Mouse (Mus musculus) embryonic facial prominence, embryonic 14.5 days (tissue): ENCODE data around the gene Mospd3. TPM values are rescaled to one million over a fixed set of nuclear protein-coding genes. Genes with fewer than 3 reads are reported as not detected.

Source experiments
- ATAC-seq: fragments of 200-750 bp; cut with Nextera tagmentation; 2 replicates; pipeline ENCODE4 v1.8.0; 2017; ENCODE audit warnings: low read depth, moderate number of reproducible peaks, moderate TSS enrichment
- DNase-seq: peaks from one replicate; pipeline ENCODE4 v3.0.0-alpha.2; 2015; ENCODE audit warnings: low spot score
- H3K27ac ChIP-seq: fragments of 300-500 bp; sonication (generic); replicated peaks from 2 replicates; pipeline ENCODE4 v1.5.1; 2014; ENCODE audit warnings: low read depth, mild to moderate bottlenecking, low read length, moderate library complexity
- H3K27me3 ChIP-seq: fragments of 300-500 bp; sonication (generic); replicated peaks from 2 replicates; pipeline ENCODE4 v1.6.1; 2014; ENCODE audit warnings: low read length; ENCODE audit not compliant: control insufficient read depth, insufficient read depth
- H3K36me3 ChIP-seq: fragments of 300-500 bp; sonication (generic); 2 replicates; pipeline ENCODE4 v1.6.1; 2014; ENCODE audit warnings: low read length, mixed read lengths; ENCODE audit not compliant: control insufficient read depth, insufficient read depth
- H3K4me1 ChIP-seq: fragments of 300-500 bp; sonication (generic); 2 replicates; pipeline ENCODE4 v1.6.1; 2014; ENCODE audit warnings: antibody characterized with exemption, low read length; ENCODE audit not compliant: control insufficient read depth, insufficient read depth
- H3K4me2 ChIP-seq: fragments of 300-500 bp; sonication (generic); 2 replicates; pipeline ENCODE4 v1.6.1; 2014; ENCODE audit warnings: low read depth, mild to moderate bottlenecking, low read length, moderate library complexity, mixed read lengths
- H3K4me3 ChIP-seq: fragments of 300-500 bp; sonication (generic); 2 replicates; pipeline ENCODE4 v1.5.1; 2014; ENCODE audit warnings: low read depth, mild to moderate bottlenecking, low read length
- H3K9ac ChIP-seq: fragments of 300-500 bp; sonication (generic); 2 replicates; pipeline ENCODE4 v1.6.1; 2014; ENCODE audit warnings: low read depth, mild to moderate bottlenecking, low read length, moderate library complexity, mixed read lengths
- H3K9me3 ChIP-seq: fragments of 300-500 bp; sonication (generic); 2 replicates; pipeline ENCODE4 v1.6.1; 2016; ENCODE audit warnings: low read length; ENCODE audit not compliant: control insufficient read depth
- WGBS: fragments of 180-500 bp; shearing (Covaris S2); extraction: QIAGEN DNeasy Blood & Tissue Kit; methylation state at CpG from one replicate; pipeline ENCODE4 v1.1.7; 2014; 5-methylcytosine and 5-hydroxymethylcytosine counted together
- polyA plus RNA-seq: library from polyadenylated mRNA; unstranded; fragments of >200 nt; fragmentation: Nextera tagmentation; extraction: Ambion mirVana; gene quantifications from 2 replicates; pipeline ENCODE4 v1.2.1, GENCODE M21; 2014

Mospd3 gene
- polyA plus RNA-seq, 1 experiment from 2014 or later: 45.6 TPM

GRCm38 (mm10) chr5:137566416-137566815, 34.4 kb downstream of the Mospd3 start:
- DNase-seq: no peak
- H3K4me1 ChIP-seq: 0 out of 2 replicates have a peak, but pooled peaks cover 7% of the 10 kb centered on the region
- 93% methylated on average over 5 of the region's 5 CpGs for WGBS
- H3K27ac ChIP-seq: no peak overlapping the region
- no peak overlapping the region for H3K4me3 ChIP-seq
- H3K9ac ChIP-seq: no peak overlapping the region
- no peak for ATAC-seq
- H3K27me3 ChIP-seq: no peaks in the 10 kb centered on the region
- H3K4me2 ChIP-seq: no peak overlapping the region
- no peaks in the 10 kb centered on the region for H3K9me3 ChIP-seq
- H3K36me3 ChIP-seq: no peaks in the 10 kb centered on the region

DNA sequence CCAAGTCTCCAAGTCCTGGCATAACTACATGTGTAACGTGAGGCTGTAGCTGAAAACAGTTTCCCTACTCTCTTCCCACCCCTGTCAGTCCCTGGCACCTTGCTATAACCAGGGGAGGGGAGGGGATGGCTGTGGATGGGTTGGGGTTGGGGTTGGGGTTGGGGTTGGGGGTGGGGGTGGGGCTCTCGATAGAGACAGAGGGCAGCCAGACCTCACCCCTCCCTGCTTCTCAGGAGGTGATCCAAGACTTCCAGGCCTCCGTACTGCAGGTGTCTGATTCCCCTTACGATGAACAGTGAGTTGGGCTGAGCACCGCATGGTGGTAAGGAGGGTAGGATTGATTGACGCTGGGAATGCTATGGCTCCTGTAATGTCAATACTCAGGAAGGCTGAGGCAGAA, 35.1 kb downstream of the Mospd3 start:
- H3K9ac ChIP-seq: no peak overlapping the region
- 66% methylated on average over 5 of the region's 6 CpGs for WGBS
- no peak overlapping the region for H3K4me3 ChIP-seq
- 0 out of 2 replicates have a peak, but pooled peaks cover 7% of the 10 kb centered on the region for H3K4me1 ChIP-seq
- H3K9me3 ChIP-seq: no peaks in the 10 kb centered on the region
- H3K27me3 ChIP-seq: no peaks in the 10 kb centered on the region
- no peak overlapping the region for H3K4me2 ChIP-seq
- H3K36me3 ChIP-seq: no peaks in the 10 kb centered on the region
- H3K27ac ChIP-seq: no peak overlapping the region
- DNase-seq (no peak), ATAC-seq (no peak)

- no peak overlapping the region for H3K27ac ChIP-seq
- DNase-seq: no peak
- H3K4me3 ChIP-seq: no peak overlapping the region
- H3K9ac ChIP-seq: no peak overlapping the region
- no peaks in the 10 kb centered on the region for H3K36me3 ChIP-seq
- ATAC-seq: no peak
- H3K9me3 ChIP-seq: no peaks in the 10 kb centered on the region
- no peaks in the 10 kb centered on the region for H3K4me1 ChIP-seq
- no peak overlapping the region for H3K4me2 ChIP-seq
- 70% methylated on average over 10 of the region's 10 CpGs for WGBS
- no peaks in the 10 kb centered on the region for H3K27me3 ChIP-seq
Measured at GRCm38 (mm10) chr5:137562965-137563364, 37.9 kb downstream of the Mospd3 start.

- Histone ChIP-seq H3K27ac (no peak overlapping the region), H3K4me2 (no peak overlapping the region), H3K9me3 (no peaks in the 10 kb centered on the region), H3K4me1 (no peaks in the 10 kb centered on the region), H3K4me3 (no peak overlapping the region), H3K36me3 (no peaks in the 10 kb centered on the region), H3K9ac (no peak overlapping the region), H3K27me3 (no peaks in the 10 kb centered on the region)
- no peak for DNase-seq
- no peak for ATAC-seq
- WGBS: 66% methylated on average over 6 of the region's 6 CpGs
Measured at GRCm38 (mm10) chr5:137561556-137561955, 39.3 kb downstream of the Mospd3 start.

- no peaks in the 10 kb centered on the region for H3K9me3 ChIP-seq
- peak overlapping the region; percentile 20 for H3K4me3 ChIP-seq
- ATAC-seq (no peak; the same call in 1 of the 2 replicates), DNase-seq (no peak)
- 43% methylated on average over 11 of the region's 11 CpGs for WGBS
- H3K4me1 ChIP-seq: no peaks in the 10 kb centered on the region
- H3K9ac ChIP-seq: no peak overlapping the region; the same call in 1 of the 2 replicates
- H3K27me3 ChIP-seq: peaks cover 9% of the 10 kb centered on the region
- H3K36me3 ChIP-seq: no peaks in the 10 kb centered on the region
- H3K4me2 ChIP-seq: peak overlapping the region; percentile 48
- H3K27ac ChIP-seq: no peak overlapping the region
Measured at GRCm38 (mm10) chr5:137553898-137554297, 47.0 kb downstream of the Mospd3 start.

DNA sequence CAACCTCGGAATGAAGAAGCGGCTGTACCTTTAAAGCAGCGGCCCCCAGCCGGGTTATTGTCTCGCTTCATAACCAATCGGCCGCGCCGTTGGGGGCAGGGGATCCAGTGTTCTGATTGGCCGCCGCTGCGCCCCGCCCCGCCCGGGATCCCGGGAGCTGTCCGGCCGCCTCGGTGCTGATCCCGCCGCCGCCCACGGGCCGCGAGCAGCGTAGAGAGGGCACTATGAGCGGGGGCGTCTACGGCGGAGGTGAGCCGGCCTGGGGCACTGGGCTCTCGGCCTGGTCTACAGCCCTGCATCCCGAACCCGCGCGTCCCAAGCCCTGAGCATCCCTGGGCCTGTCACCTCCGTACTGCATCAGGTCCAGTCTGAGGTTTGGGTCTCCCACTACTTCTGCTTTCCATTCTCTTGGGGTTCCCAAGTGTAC, 47.4 kb downstream of the Mospd3 start, which contains the start of gene Actl6b:
Actl6b (plus strand) TSS at position 107 of the 427 bp plus-strand sequence.
- no peak within 1 kb of the TSS for H3K27ac ChIP-seq
- H3K36me3 ChIP-seq: no peaks in the 10 kb centered on the region
- ATAC-seq (peak; percentile 93), DNase-seq (peak; percentile 88)
- H3K9ac ChIP-seq: no peak within 1 kb of the TSS; the same call in 1 of the 2 replicates
- peak within 1 kb of the TSS; percentile 48 for H3K4me2 ChIP-seq
- H3K4me3 ChIP-seq: peak within 1 kb of the TSS; percentile 20
- no peaks in the 10 kb centered on the region for H3K4me1 ChIP-seq
- 2% methylated on average over 29 of the region's 37 CpGs for WGBS
- H3K27me3 ChIP-seq: peaks cover 9% of the 10 kb centered on the region
- no peaks in the 10 kb centered on the region for H3K9me3 ChIP-seq

DNA sequence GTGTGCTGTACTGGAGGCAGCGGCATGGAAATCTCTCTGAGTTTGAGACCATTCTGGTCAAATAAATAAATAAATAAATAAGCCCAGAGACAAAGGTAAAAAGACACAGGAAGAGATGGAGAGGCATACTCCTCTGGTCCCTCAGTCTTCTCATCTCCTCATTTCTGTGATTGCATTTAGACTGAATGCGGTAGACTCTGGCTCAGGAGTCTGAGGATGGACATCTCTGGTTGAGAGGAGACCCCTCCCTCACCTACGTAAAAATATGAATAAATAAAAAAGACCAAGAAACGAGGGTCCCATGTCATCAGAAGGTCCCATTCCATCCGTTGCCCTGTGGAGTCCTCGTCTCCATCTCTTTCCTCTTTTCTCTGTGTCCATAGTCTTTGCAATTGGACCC, 47.9 kb downstream of the Mospd3 start:
- no peaks in the 10 kb centered on the region for H3K9me3 ChIP-seq
- H3K27me3 ChIP-seq: peaks cover 9% of the 10 kb centered on the region
- peak overlapping the region; percentile 48 for H3K4me2 ChIP-seq
- 29% methylated on average over 6 of the region's 6 CpGs for WGBS
- no peaks in the 10 kb centered on the region for H3K4me1 ChIP-seq
- H3K36me3 ChIP-seq: no peaks in the 10 kb centered on the region
- no peak overlapping the region for H3K9ac ChIP-seq
- no peak for DNase-seq
- H3K27ac ChIP-seq: no peak overlapping the region
- H3K4me3 ChIP-seq: peak overlapping the region; percentile 20
- ATAC-seq: no peak

DNA sequence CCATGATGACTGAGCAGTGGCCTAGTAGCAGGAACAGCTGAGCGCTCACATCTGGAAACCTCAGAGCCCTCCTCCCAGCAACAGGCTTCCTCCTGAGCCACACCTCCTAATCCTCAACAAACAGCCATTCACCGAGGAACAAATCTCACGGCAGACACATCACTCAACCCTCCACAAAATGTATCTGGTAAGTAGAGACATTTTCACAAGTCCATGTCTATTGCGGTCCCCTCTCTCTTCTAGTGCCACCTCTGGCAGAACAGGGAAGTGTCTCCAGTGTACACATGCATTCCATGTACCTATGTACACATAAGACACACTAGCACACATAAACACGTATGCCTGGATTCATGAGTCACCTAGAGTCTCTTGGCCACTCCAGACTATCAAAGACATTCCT, 49.7 kb downstream of the Mospd3 start:
- Histone ChIP-seq H3K4me3 (no peak overlapping the region), H3K27ac (no peak overlapping the region)

GRCm38 (mm10) chr5:137549840-137550239, 51.0 kb downstream of the Mospd3 start:
- no peak overlapping the region for H3K27ac ChIP-seq
- WGBS: 65% methylated on average over 2 of the region's 2 CpGs
- H3K27me3 ChIP-seq: peaks cover 6% of the 10 kb centered on the region
- no peaks in the 10 kb centered on the region for H3K9me3 ChIP-seq
- ATAC-seq (no peak), DNase-seq (no peak)
- H3K9ac ChIP-seq: no peak overlapping the region
- H3K4me3 ChIP-seq: no peak overlapping the region
- H3K36me3 ChIP-seq: no peaks in the 10 kb centered on the region
- H3K4me2 ChIP-seq: no peak overlapping the region
- no peaks in the 10 kb centered on the region for H3K4me1 ChIP-seq

More for the DNA sequence above, 49.7 kb downstream of the Mospd3 start:
- no peak overlapping the region for H3K9ac ChIP-seq
- H3K9me3 ChIP-seq: no peaks in the 10 kb centered on the region
- 70% methylated on average over 5 of the region's 5 CpGs for WGBS
- H3K4me1 ChIP-seq: no peaks in the 10 kb centered on the region
- DNase-seq: no peak
- H3K4me2 ChIP-seq: no peak overlapping the region
- no peak for ATAC-seq
- H3K36me3 ChIP-seq: no peaks in the 10 kb centered on the region
- H3K27me3 ChIP-seq: peaks cover 9% of the 10 kb centered on the region
